Mouse (Mus musculus) heart, postnatal 0 days (tissue): ENCODE measurements around the gene Parg.

Experiments
- CTCF ChIP-seq: IDR thresholded peaks from 2 replicates; pipeline ENCODE4 v1.5.1; 2016; ENCODE audit warnings: antibody characterized with exemption, control low read depth, low read depth
- EP300 ChIP-seq: IDR thresholded peaks from 2 replicates; pipeline ENCODE4 v1.6.1; 2016; ENCODE audit warnings: antibody characterized with exemption, low read depth

GRCm38 (mm10) chr14:32162231-32162630 lies 39.5 kb upstream of the Parg start:
- TF ChIP-seq CTCF = no peak
- TF ChIP-seq EP300 = no peak
